Mouse (Mus musculus): ENCODE results near the gene Cfap20.

DNA sequence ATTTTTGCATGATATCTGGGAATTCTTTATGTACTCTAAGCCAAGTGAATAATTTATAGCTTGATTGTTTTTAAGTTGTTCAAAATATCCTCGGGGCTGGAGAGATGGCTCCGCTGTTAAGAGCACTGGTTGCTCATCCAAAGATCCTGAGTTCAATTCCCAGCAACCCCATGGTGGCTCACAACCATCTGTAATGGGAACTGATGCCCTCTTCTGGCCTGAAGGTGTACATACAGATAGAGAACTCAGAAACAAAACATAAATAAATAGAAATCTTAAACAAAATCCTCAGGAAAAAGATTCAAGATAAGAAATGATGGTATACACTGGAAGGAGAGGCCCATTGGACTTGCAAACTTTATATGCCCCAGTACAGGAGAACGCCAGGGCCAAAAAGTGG, 1.3 kb upstream of the Cfap20 start:
- TF ChIP-seq CTCF (IDR thresholded peaks at IDR 0.05; ENCODE audit: borderline replicate concordance, control insufficient read depth, extremely low read depth, insufficient read depth, low read length, poor library complexity) (no peak), POLR2A (IDR thresholded peaks at IDR 0.05; ENCODE audit: control insufficient read depth, extremely low read depth, insufficient read depth, low read length, poor library complexity) (no peak)

All from thymus, adult 2 months (tissue).